Mouse (Mus musculus) 416B (cell line): Measurements from ENCODE around the gene Klf9.
A peak's percentile ranks its signal among the peaks of the same experiment; 100 is the strongest.

ENCODE experiments used
- DNase-seq: peaks from one replicate; pipeline ENCODE4 v3.0.0; 2011; ENCODE audit warnings: low read depth

Klf9 gene

GRCm38 (mm10) chr19:23164651-23165240 is 23.7 kb downstream of the Klf9 start:
- DNase-seq, result no peak

- no peak for DNase-seq
These were observed 25.7 kb downstream of the Klf9 start for GRCm38 (mm10) chr19:23166550-23167284.

GRCm38 (mm10) chr19:23168899-23169658 is 28.1 kb downstream of the Klf9 start:
- no peak for DNase-seq

GRCm38 (mm10) chr19:23169659-23170050 is 28.6 kb downstream of the Klf9 start:
- no peak for DNase-seq

GRCm38 (mm10) chr19:23170476-23170875 is 29.4 kb downstream of the Klf9 start:
- DNase-seq, result no peak

- no peak for DNase-seq
These were observed 30.1 kb downstream of the Klf9 start for GRCm38 (mm10) chr19:23171136-23171535.

GRCm38 (mm10) chr19:23175090-23175489 is 34.1 kb downstream of the Klf9 start:
- no peak for DNase-seq

- no peak for DNase-seq
These were observed 34.5 kb downstream of the Klf9 start for GRCm38 (mm10) chr19:23175511-23175910.

GRCm38 (mm10) chr19:23178533-23178932 is 37.5 kb downstream of the Klf9 start:
- DNase-seq, result no peak

- no peak for DNase-seq
These were observed 42.5 kb downstream of the Klf9 start for GRCm38 (mm10) chr19:23183493-23183892.

GRCm38 (mm10) chr19:23184068-23184467 is 43.0 kb downstream of the Klf9 start:
- DNase-seq, result no peak

GRCm38 (mm10) chr19:23187732-23188131 is 46.7 kb downstream of the Klf9 start:
- no peak for DNase-seq

GRCm38 (mm10) chr19:23188986-23189385 is 48.0 kb downstream of the Klf9 start:
- no peak for DNase-seq

GRCm38 (mm10) chr19:23189744-23190143 is 48.7 kb downstream of the Klf9 start:
- DNase-seq, result no peak

- no peak for DNase-seq
These were observed 50.5 kb downstream of the Klf9 start for GRCm38 (mm10) chr19:23191486-23191885.

- peak; percentile 82 for DNase-seq
These were observed 52.0 kb downstream of the Klf9 start for GRCm38 (mm10) chr19:23193076-23193475.

GRCm38 (mm10) chr19:23202106-23202505 is 61.1 kb downstream of the Klf9 start:
- no peak for DNase-seq

GRCm38 (mm10) chr19:23203505-23204053 is 62.6 kb downstream of the Klf9 start:
- no peak for DNase-seq

GRCm38 (mm10) chr19:23211325-23211724 is 70.3 kb downstream of the Klf9 start:
- no peak for DNase-seq

GRCm38 (mm10) chr19:23214326-23214725 is 73.3 kb downstream of the Klf9 start:
- no peak for DNase-seq
